Mouse (Mus musculus): ENCODE data around the gene Hras. TPM values are rescaled to one million over a fixed set of nuclear protein-coding genes. Genes with fewer than 3 reads are reported as not detected.

Hras gene
- total and polyA plus RNA-seq, 3 experiments, result 149 to 183 TPM; not detected in 1

DNA sequence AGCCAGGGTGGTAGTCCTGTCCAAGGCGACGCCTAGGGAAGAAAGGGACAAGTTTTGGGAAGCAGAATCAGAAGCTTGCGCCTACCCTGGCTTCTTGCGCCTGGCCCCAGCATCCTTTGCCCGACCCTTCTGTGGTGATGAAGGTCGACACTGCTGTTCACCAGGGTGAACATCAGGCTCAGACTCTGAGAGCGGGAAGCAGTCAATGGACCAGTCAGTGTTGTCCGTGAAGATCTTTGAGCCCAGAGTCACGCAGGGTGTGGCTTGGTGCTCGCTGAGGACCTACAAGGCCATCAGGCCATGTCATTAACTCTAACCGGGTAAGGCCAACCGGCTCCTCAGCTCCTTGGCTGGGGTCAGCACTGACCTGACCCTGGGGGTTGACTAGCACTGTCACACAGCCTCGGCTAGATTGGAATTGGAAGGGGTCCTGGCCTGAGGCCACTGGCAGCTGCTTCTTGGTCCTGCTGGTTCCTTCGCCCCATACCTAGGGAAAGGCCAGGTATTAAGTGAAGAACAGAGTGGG lies 16.9 kb upstream of the Hras start:
- Histone ChIP-seq H3K27me3 (ENCODE audit: control insufficient read depth in 1 of 2, insufficient read depth in 2 of 2, low read length in 2 of 2) (peaks cover 0 to 1% of the 10 kb centered on the region in 2 experiments; a peak in 1 of 4 replicates), H3K36me3 (ENCODE audit: control insufficient read depth in 1 of 2, insufficient read depth in 2 of 2, low read length in 2 of 2) (no peaks in the 10 kb centered on the region), H3K4me1 (ENCODE audit: control insufficient read depth in 1 of 2, insufficient read depth in 2 of 2, low read length in 2 of 2) (peaks cover 0 to 6% of the 10 kb centered on the region in 2 experiments; a peak in 2 of 4 replicates)

DNA sequence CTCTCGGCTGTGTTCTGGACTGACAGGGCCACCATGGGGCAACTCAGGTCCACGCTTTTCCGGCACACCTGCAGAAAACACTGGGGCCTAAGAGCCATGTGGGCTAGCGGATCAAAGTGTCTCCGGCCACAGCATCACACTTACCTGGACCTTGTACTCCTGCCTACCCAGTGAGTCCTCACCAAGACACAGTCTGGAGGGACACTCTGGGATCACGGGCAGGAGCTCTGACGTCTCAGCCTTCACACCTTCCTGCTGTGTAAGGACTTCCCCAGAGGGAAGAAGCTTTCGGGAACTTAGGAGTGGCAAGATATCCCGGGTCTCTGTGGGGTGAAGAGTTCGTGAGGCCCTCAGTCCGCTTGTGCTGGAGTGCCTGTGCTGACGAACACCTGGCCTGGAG lies 16.3 kb upstream of the Hras start:
- H3K79me2 ChIP-seq (ENCODE audit: control insufficient read depth, insufficient read depth, low read length, poor library complexity), result no peaks in the 10 kb centered on the region
- H3K9me3 ChIP-seq (replicated peaks; ENCODE audit: insufficient read depth, low read length), result no peaks in the 10 kb centered on the region
- TF ChIP-seq TCF12 (IDR thresholded peaks at IDR 0.05; ENCODE audit: low read depth, low read length) (no peak), MXI1 (IDR thresholded peaks at IDR 0.05; ENCODE audit: low read depth, low read length) (no peak), MAZ (IDR thresholded peaks at IDR 0.05; ENCODE audit: low read depth, low read length) (no peak), USF2 (IDR thresholded peaks at IDR 0.05; ENCODE audit: borderline replicate concordance in 1 of 2, insufficient read depth in 1 of 2, low read depth in 1 of 2, low read length in 2 of 2) (no peak), KAT2A (conservative IDR thresholded peaks at IDR 0.05; ENCODE audit: low read depth, low read length) (no peak), MAFK (IDR thresholded peaks at IDR 0.05; ENCODE audit: borderline replicate concordance, low read depth, low read length) (no peak), RAD21 (IDR thresholded peaks at IDR 0.05; ENCODE audit: low read depth, low read length) (no peak), HCFC1 (IDR thresholded peaks at IDR 0.05; ENCODE audit: low read depth, low read length) (no peak)
- no peak overlapping the region for H3K4me3 ChIP-seq (ENCODE audit: control insufficient read depth in 1 of 2, insufficient read depth in 1 of 2, low read depth in 2 of 2, low read length in 2 of 2)
- no peak overlapping the region for H3K27ac ChIP-seq (ENCODE audit: control insufficient read depth, low read depth, low read length)
- no peaks in the 10 kb centered on the region for H3K36me3 ChIP-seq (ENCODE audit: control insufficient read depth in 1 of 2, insufficient read depth in 2 of 2, low read length in 2 of 2)
- H3K4me1 ChIP-seq (ENCODE audit: control insufficient read depth in 1 of 2, insufficient read depth in 2 of 2, low read length in 2 of 2), result peaks cover 0 to 4% of the 10 kb centered on the region in 2 experiments; a peak in 2 of 4 replicates
- peaks cover 0 to 1% of the 10 kb centered on the region in 2 experiments; a peak in 1 of 4 replicates for H3K27me3 ChIP-seq (ENCODE audit: control insufficient read depth in 1 of 2, insufficient read depth in 2 of 2, low read length in 2 of 2)
- H3K9ac ChIP-seq (ENCODE audit: control insufficient read depth, low read depth, low read length, poor library complexity, severe bottlenecking), result no peak overlapping the region
- no peak for DNase-seq (ENCODE audit: low read depth, low spot score)

More for the DNA sequence above, 16.9 kb upstream of the Hras start:
- no peak overlapping the region for H3K27ac ChIP-seq (ENCODE audit: control insufficient read depth, low read depth, low read length)
- no peaks in the 10 kb centered on the region for H3K79me2 ChIP-seq (ENCODE audit: control insufficient read depth, insufficient read depth, low read length, poor library complexity)
- no peak overlapping the region for H3K4me3 ChIP-seq (ENCODE audit: control insufficient read depth in 1 of 2, insufficient read depth in 1 of 2, low read depth in 2 of 2, low read length in 2 of 2)
- no peak for DNase-seq (ENCODE audit: low read depth, low spot score)
- no peak overlapping the region for H3K9ac ChIP-seq (ENCODE audit: control insufficient read depth, low read depth, low read length, poor library complexity, severe bottlenecking)
- H3K9me3 ChIP-seq (replicated peaks; ENCODE audit: insufficient read depth, low read length), result no peaks in the 10 kb centered on the region
- TF ChIP-seq MAFK (IDR thresholded peaks at IDR 0.05; ENCODE audit: borderline replicate concordance, low read depth, low read length) (no peak), GABPA (IDR thresholded peaks at IDR 0.05; ENCODE audit: low read depth, low read length) (no peak), NELFE (IDR thresholded peaks at IDR 0.05; ENCODE audit: low read depth, low read length) (no peak), KAT2A (conservative IDR thresholded peaks at IDR 0.05; ENCODE audit: low read depth, low read length) (no peak), MYC (IDR thresholded peaks at IDR 0.05; ENCODE audit: low read depth, low read length) (no peak), CHD1 (IDR thresholded peaks at IDR 0.05; ENCODE audit: low read depth, low read length) (no peak), USF2 (IDR thresholded peaks at IDR 0.05; ENCODE audit: borderline replicate concordance in 1 of 2, insufficient read depth in 1 of 2, low read depth in 1 of 2, low read length in 2 of 2) (no peak), CTCF (IDR thresholded peaks at IDR 0.05 in 2 of 3, conservative IDR thresholded peaks at IDR 0.05 in 1 of 3; ENCODE audit: control insufficient read depth in 1 of 3, insufficient read depth in 1 of 3, low read depth in 2 of 3, low read length in 3 of 3, poor library complexity in 1 of 3, severe bottlenecking in 1 of 3) (no peak), MAX (IDR thresholded peaks at IDR 0.05; ENCODE audit: low read length) (no peak), ZMIZ1 (IDR thresholded peaks at IDR 0.05; ENCODE audit: low read depth, low read length) (no peak), POLR2A (IDR thresholded peaks at IDR 0.05; ENCODE audit: control insufficient read depth in 1 of 2, insufficient read depth in 1 of 2, low read depth in 1 of 2, low read length in 2 of 2, poor library complexity in 1 of 2) (no peak), CHD2 (IDR thresholded peaks at IDR 0.05; ENCODE audit: low read length) (no peak), MEF2A (IDR thresholded peaks at IDR 0.05; ENCODE audit: extremely low read depth, insufficient replicate concordance, low read depth, low read length, poor library complexity, severe bottlenecking) (no peak), E2F4 (IDR thresholded peaks at IDR 0.05; ENCODE audit: borderline replicate concordance, low read depth, low read length) (no peak), HCFC1 (IDR thresholded peaks at IDR 0.05; ENCODE audit: low read depth, low read length) (no peak), ZKSCAN1 (IDR thresholded peaks at IDR 0.05; ENCODE audit: low read depth, low read length) (no peak), UBTF (IDR thresholded peaks at IDR 0.05; ENCODE audit: borderline replicate concordance, insufficient read depth, low read depth, low read length) (no peak), SMC3 (IDR thresholded peaks at IDR 0.05; ENCODE audit: low read depth, low read length) (no peak)

Data from MEL (cell line).